In genomic region chr6:54933216-54933615, GRCm38 (mm10) we compare ENCODE assay signal across 24 mouse cellular contexts. TPM values are rescaled to one million over a fixed set of nuclear protein-coding genes. Genes with fewer than 3 reads are reported as not detected.
DNase-seq lines count a peak whose midpoint lies in the region; ATAC-seq and TF ChIP-seq lines count a peak whose summit lies in the region.
"Had no signal": no experiment of that assay in that cellular context is flagged by ENCODE, and none has a peak within 500 bp of the region (broad histone marks: within the 10 kb centered on the region; RNA-seq: fewer than 3 reads in every experiment).

No protein-coding gene starts in this region.

- 81% methylated on average over 5 of the region's 5 CpGs for WGBS in kidney, adult 2 months
- 75% methylated on average over 5 of the region's 5 CpGs for WGBS in kidney, embryonic 15.5 days
- WGBS in macrophage (ENCODE audit: missing documents), result 70% methylated on average over 5 of the region's 5 CpGs

- intact Hi-C loops in gastrocnemius, adult 2 months (cut with DNase I), result no loop called here
- intact Hi-C loops in gastrocnemius, postnatal 36 days (cut with DNase I), result no loop called here

- no peaks in the 10 kb centered on the region for H3K9me3 ChIP-seq in kidney, embryonic 15.5 days (replicated peaks)
- no peaks in the 10 kb centered on the region for H3K9me3 ChIP-seq in MEL (replicated peaks; ENCODE audit: insufficient read depth, low read length)
- H3K9me3 ChIP-seq: embryonic facial prominence, embryonic 15.5 days; forebrain, embryonic 10.5 days; G1E; heart, embryonic 15.5 days; hindbrain, embryonic 10.5 days; intestine, embryonic 15.5 days had no signal

- no peak for DNase-seq in gastrocnemius, adult 2 months
- DNase-seq in gastrocnemius, postnatal 36 days, result no peak
- no peak for DNase-seq in kidney, adult 2 months
- DNase-seq in MEL (ENCODE audit: low read depth, low spot score), result peak; percentile 18
- DNase-seq in layer of hippocampus, postnatal 14 days (ENCODE audit: low spot score in 2 of 2), result no peak
- DNase-seq: adrenal gland, postnatal 10 days; B cell, adult 2 months; cerebellum, adult 11 months; cerebellum, adult 8-10 months; cerebellum, postnatal 14 days; embryo, embryonic 11 days; heart, postnatal 14 days had no signal

- H3K36me3 ChIP-seq in kidney, adult 2 months (ENCODE audit: control insufficient read depth, insufficient read depth, low read length), result no peaks in the 10 kb centered on the region
- H3K36me3 ChIP-seq in kidney, embryonic 15.5 days, result no peaks in the 10 kb centered on the region
- H3K36me3 ChIP-seq in MEL (ENCODE audit: control insufficient read depth in 1 of 2, insufficient read depth in 2 of 2, low read length in 2 of 2), result peaks cover 0 to 13% of the 10 kb centered on the region in 2 experiments; a peak in 2 of 4 replicates
- H3K36me3 ChIP-seq in macrophage (ENCODE audit: inconsistent target), result peaks cover 67% of the 10 kb centered on the region
- H3K36me3 ChIP-seq: forebrain, embryonic 10.5 days; G1E; heart, embryonic 15.5 days; hindbrain, embryonic 10.5 days; intestine, embryonic 15.5 days had no signal

- no peaks in the 10 kb centered on the region for H3K27me3 ChIP-seq in kidney, adult 2 months (replicated peaks; ENCODE audit: control insufficient read depth, insufficient read depth, low read length)
- no peaks in the 10 kb centered on the region for H3K27me3 ChIP-seq in kidney, embryonic 15.5 days
- H3K27me3 ChIP-seq in MEL (ENCODE audit: control insufficient read depth in 1 of 2, insufficient read depth in 2 of 2, low read length in 2 of 2), result no peaks in the 10 kb centered on the region
- H3K27me3 ChIP-seq: embryonic facial prominence, embryonic 15.5 days; heart, embryonic 15.5 days; intestine, embryonic 15.5 days had no signal

- no peak for TF ChIP-seq RAD21 in MEL (IDR thresholded peaks at IDR 0.05; ENCODE audit: low read depth, low read length)

- ATAC-seq in kidney, embryonic 15.5 days (replicated peaks; ENCODE audit: low FRiP score), result no peak
- ATAC-seq: CD4-positive, CD25-positive, alpha-beta regulatory T cell, adult 4 months; forebrain, embryonic 14.5 days; intestine, embryonic 15.5 days had no signal

- no peak overlapping the region for H3K4me2 ChIP-seq in kidney, embryonic 15.5 days
- H3K4me2 ChIP-seq: embryonic facial prominence, embryonic 15.5 days; heart, embryonic 15.5 days; hindbrain, embryonic 14.5 days; intestine, embryonic 15.5 days had no signal

- no peak overlapping the region for H3K4me3 ChIP-seq in gastrocnemius, adult 2 months
- H3K4me3 ChIP-seq in kidney, adult 2 months (ENCODE audit: insufficient read depth, low read depth, low read length), result no peak overlapping the region
- no peak overlapping the region for H3K4me3 ChIP-seq in kidney, embryonic 15.5 days (replicated peaks)
- no peak overlapping the region for H3K4me3 ChIP-seq in MEL (ENCODE audit: control insufficient read depth in 1 of 2, insufficient read depth in 1 of 2, low read depth in 2 of 2, low read length in 2 of 2)
- H3K4me3 ChIP-seq in macrophage (ENCODE audit: inconsistent target), result no peak overlapping the region
- H3K4me3 ChIP-seq: embryonic facial prominence, embryonic 15.5 days; erythroblast, embryonic 14.5 days; forebrain, embryonic 10.5 days; heart, embryonic 15.5 days; hindbrain, embryonic 10.5 days; intestine, embryonic 15.5 days had no signal

- no peak for TF ChIP-seq POLR2A in kidney, adult 2 months (IDR thresholded peaks at IDR 0.05; ENCODE audit: low read depth, low read length)
- no peak for TF ChIP-seq POLR2A in MEL (IDR thresholded peaks at IDR 0.05; ENCODE audit: control insufficient read depth in 1 of 2, insufficient read depth in 1 of 2, low read depth in 1 of 2, low read length in 2 of 2, poor library complexity in 1 of 2)

- no peaks in the 10 kb centered on the region for H3K79me2 ChIP-seq in MEL (ENCODE audit: control insufficient read depth, insufficient read depth, low read length, poor library complexity)
- no peaks in the 10 kb centered on the region for H3K79me2 ChIP-seq in macrophage (ENCODE audit: inconsistent target)

- H3K4me1 ChIP-seq in kidney, adult 2 months (ENCODE audit: control insufficient read depth, insufficient read depth, low read length), result no peaks in the 10 kb centered on the region
- H3K4me1 ChIP-seq in kidney, embryonic 15.5 days, result no peaks in the 10 kb centered on the region
- peaks cover 5 to 24% of the 10 kb centered on the region in 2 experiments for H3K4me1 ChIP-seq in MEL (ENCODE audit: control insufficient read depth in 1 of 2, insufficient read depth in 2 of 2, low read length in 2 of 2)
- H3K4me1 ChIP-seq: embryonic facial prominence, embryonic 15.5 days; forebrain, embryonic 10.5 days; hindbrain, embryonic 10.5 days; intestine, embryonic 15.5 days had no signal

- peak overlapping the region; percentile 63 for H3K27ac ChIP-seq in gastrocnemius, adult 2 months
- H3K27ac ChIP-seq in kidney, adult 2 months (ENCODE audit: insufficient read depth, low read depth, low read length), result peak overlapping the region; percentile 6; the same call in 1 of the 2 replicates
- no peak overlapping the region for H3K27ac ChIP-seq in kidney, embryonic 15.5 days
- H3K27ac ChIP-seq in MEL (ENCODE audit: control insufficient read depth, low read depth, low read length) (no peak overlapping the region; the same call in 1 of the 2 replicates), macrophage (peak overlapping the region; percentile 35; the same call in 1 of the 2 replicates)
- H3K27ac ChIP-seq: embryonic facial prominence, embryonic 15.5 days; forebrain, embryonic 10.5 days; heart, embryonic 15.5 days; hindbrain, embryonic 10.5 days; hindbrain, embryonic 14.5 days; intestine, embryonic 15.5 days had no signal

- TF ChIP-seq EP300 in MEL (IDR thresholded peaks at IDR 0.05; ENCODE audit: low read depth in 1 of 2, low read length in 2 of 2), result no peak

- no peak overlapping the region for H3K9ac ChIP-seq in kidney, embryonic 15.5 days
- no peak overlapping the region for H3K9ac ChIP-seq in MEL (ENCODE audit: control insufficient read depth, low read depth, low read length, poor library complexity, severe bottlenecking)
- H3K9ac ChIP-seq: embryonic facial prominence, embryonic 15.5 days; heart, embryonic 15.5 days; hindbrain, embryonic 14.5 days; intestine, embryonic 15.5 days had no signal

- no peak for TF ChIP-seq CTCF in gastrocnemius, adult 2 months (IDR thresholded peaks at IDR 0.05)
- no peak for TF ChIP-seq CTCF in kidney, adult 2 months (conservative IDR thresholded peaks at IDR 0.05; ENCODE audit: insufficient read depth, insufficient read length, low read depth, low read length)
- TF ChIP-seq CTCF in MEL (IDR thresholded peaks at IDR 0.05 in 2 of 3, conservative IDR thresholded peaks at IDR 0.05 in 1 of 3; ENCODE audit: control insufficient read depth in 1 of 3, insufficient read depth in 1 of 3, low read depth in 2 of 3, low read length in 3 of 3, poor library complexity in 1 of 3, severe bottlenecking in 1 of 3), result no peak

TF ChIP-seq in MEL, 35 proteins besides CTCF, POLR2A, EP300 and RAD21 (continues in another document):
- TF ChIP-seq KAT2A (conservative IDR thresholded peaks at IDR 0.05; ENCODE audit: low read depth, low read length), result no peak
- no peak for TF ChIP-seq MEF2A (IDR thresholded peaks at IDR 0.05; ENCODE audit: extremely low read depth, insufficient replicate concordance, low read depth, low read length, poor library complexity, severe bottlenecking)
- TF ChIP-seq GABPA (IDR thresholded peaks at IDR 0.05; ENCODE audit: low read depth, low read length), result no peak
- no peak for TF ChIP-seq POLR2AphosphoS2 (IDR thresholded peaks at IDR 0.05; ENCODE audit: low read length)
- no peak for TF ChIP-seq ZNF384 (IDR thresholded peaks at IDR 0.05; ENCODE audit: low read depth, low read length)
- no peak for TF ChIP-seq POLR2AphosphoS5 (IDR thresholded peaks at IDR 0.05; ENCODE audit: borderline replicate concordance, low read depth, low read length)
- no peak for TF ChIP-seq USF2 (IDR thresholded peaks at IDR 0.05; ENCODE audit: borderline replicate concordance in 1 of 2, insufficient read depth in 1 of 2, low read depth in 1 of 2, low read length in 2 of 2)
- TF ChIP-seq GATA1 (IDR thresholded peaks at IDR 0.05; ENCODE audit: low read depth, low read length), result no peak
- TF ChIP-seq ZC3H11A (IDR thresholded peaks at IDR 0.05; ENCODE audit: low read depth, low read length), result no peak
- no peak for TF ChIP-seq JUND (IDR thresholded peaks at IDR 0.05; ENCODE audit: low read depth, low read length)
- no peak for TF ChIP-seq SIN3A (IDR thresholded peaks at IDR 0.05; ENCODE audit: low read length)

RNA-seq across cellular contexts. Expression of gene Nod1, which starts 39.2 kb away (rescaled TPM):
- 1 to 10 TPM; 7.6 to 9.1 TPM for total RNA-seq in gastrocnemius, adult 2 months (2021)
- total RNA-seq in gastrocnemius, postnatal 36 days (2021), result 1 to 10 TPM; 6.1 to 8.2 TPM
- 14.0 and 18.7 TPM in 2 replicates for polyA plus RNA-seq in kidney, adult 2 months (2012; rRNA removed)
- 3.6 and 5.1 TPM in 2 replicates for polyA plus RNA-seq in kidney, embryonic 15.5 days (2015; fragmentation: Nextera tagmentation; extraction: Ambion mirVana)
- total RNA-seq in MEL (2012; rRNA removed), result 0.10 and 0.12 TPM in 2 replicates
- polyA plus RNA-seq in MEL (2012; ENCODE audit: insufficient read depth in 1 of 2, insufficient read length in 2 of 2, low read depth in 1 of 2, low replicate concordance in 2 of 2, missing spikeins in 1 of 2) (under 1 TPM in 1 of 2 experiments, not detected in 1; 0.21 TPM), macrophage (2018) (9.6 to 26.9 TPM (median 17.4 TPM) in 3 replicates)
- 100 to 1,000 TPM in 18 of 26 experiments, 10 to 100 TPM in 8; 41.2 to 494 (median 195) TPM for total RNA-seq in macrophage (2018; cell fraction: chromatin; rRNA removed)
- total RNA-seq in macrophage (2018; cell fraction: cytosol; rRNA removed), result 10 to 100 TPM; 15.7 to 74.6 (median 43.9) TPM
- total RNA-seq in macrophage (2018; cell fraction: nucleus; rRNA removed), result 100 to 1,000 TPM in 16 of 26 experiments, 10 to 100 TPM in 10; 34.5 to 340 (median 125) TPM
- 1 to 10 TPM; 4.3 to 5.6 TPM for total RNA-seq in layer of hippocampus, postnatal 14 days (2021)

RNA-seq across cellular contexts. Expression of gene Ggct, which starts 59.5 kb away (rescaled TPM):
- total RNA-seq in gastrocnemius, adult 2 months (2021), result 10 to 100 TPM in 1 of 2 experiments, 1 to 10 TPM in 1; 9.6 to 11.0 TPM
- total RNA-seq in gastrocnemius, postnatal 36 days (2021), result 1 to 10 TPM; 8.8 to 8.9 TPM
- 13.5 and 15.9 TPM in 2 replicates for polyA plus RNA-seq in kidney, adult 2 months (2012; rRNA removed)
- polyA plus RNA-seq in kidney, embryonic 15.5 days (2015; fragmentation: Nextera tagmentation; extraction: Ambion mirVana), result 8.8 and 9.0 TPM in 2 replicates
- 19.1 and 23.7 TPM in 2 replicates for total RNA-seq in MEL (2012; rRNA removed)
- 10 to 100 TPM in 1 of 2 experiments, not detected in 1; 41.6 TPM for polyA plus RNA-seq in MEL (2012; ENCODE audit: insufficient read depth in 1 of 2, insufficient read length in 2 of 2, low read depth in 1 of 2, low replicate concordance in 2 of 2, missing spikeins in 1 of 2)
- 10 to 100 TPM in 23 of 26 experiments, 1 to 10 TPM in 3; 5.2 to 91.6 (median 26.1) TPM for total RNA-seq in macrophage (2018; cell fraction: chromatin; rRNA removed)
- total RNA-seq in macrophage (2018; cell fraction: cytosol; rRNA removed), result 10 to 100 TPM in 18 of 26 experiments, 1 to 10 TPM in 8; 2.5 to 32.0 (median 17.7) TPM
- total RNA-seq in macrophage (2018; cell fraction: nucleus; rRNA removed), result 10 to 100 TPM in 23 of 26 experiments, 1 to 10 TPM in 3; 7.3 to 51.8 (median 24.8) TPM
- polyA plus RNA-seq in macrophage (2018), result 6.4 to 8.4 TPM (median 8.1 TPM) in 3 replicates
- 10 to 100 TPM; 33.3 to 42.4 TPM for total RNA-seq in layer of hippocampus, postnatal 14 days (2021)

Comparison
In these comparisons a context has a peak if more than half of its experiments do, and no peak if none do; other contexts are left out.
1. H3K27ac ChIP-seq: peak in gastrocnemius, adult 2 months (single experiment), kidney, adult 2 months (single experiment) and macrophage (single experiment); none in kidney, embryonic 15.5 days (single experiment) and MEL (single experiment).